Mouse (Mus musculus): ENCODE measurements around the gene Klra6. TPM values are rescaled to one million over a fixed set of nuclear protein-coding genes. Genes with fewer than 3 reads are reported as not detected.
"Not testable (repeated sequence)": the region's sequence is repeated elsewhere in the genome, so short reads cannot be mapped to it uniquely, and the experiment has no call there.

Klra6 gene
- polyA plus RNA-seq (2015; fragmentation: Nextera tagmentation; extraction: Ambion mirVana): not detected in 2 replicates

GRCm38 (mm10) chr6:130026854-130027253 is at the start of gene Klra6:
TSS of gene Klra6 (minus strand) at chr6:130026954.
- no peak for ATAC-seq (ENCODE audit: insufficient number of reproducible peaks, low FRiP score, low TSS enrichment, low read depth)
- Histone ChIP-seq H3K9me3 (replicated peaks) (no peaks in the 10 kb centered on the region), H3K4me1 (no peaks in the 10 kb centered on the region), H3K27ac (replicated peaks) (no peak within 1 kb of the TSS), H3K36me3 (no peaks in the 10 kb centered on the region), H3K9ac (no peak within 1 kb of the TSS), H3K4me3 (replicated peaks) (no peak within 1 kb of the TSS), H3K4me2 (replicated peaks) (no peak within 1 kb of the TSS), H3K27me3 (no peaks in the 10 kb centered on the region)
- 72% methylated on average over 4 of the region's 4 CpGs for WGBS

GRCm38 (mm10) chr6:130067171-130067570 is 40.4 kb upstream of the Klra6 start, which contains the start of gene Klra4:
TSS of gene Klra4 (minus strand) at chr6:130067271.
- H3K27ac ChIP-seq (replicated peaks); H3K36me3 ChIP-seq; H3K9me3 ChIP-seq (replicated peaks); H3K4me1 ChIP-seq; H3K4me2 ChIP-seq (replicated peaks); H3K9ac ChIP-seq; H3K4me3 ChIP-seq (replicated peaks); ATAC-seq (ENCODE audit: insufficient number of reproducible peaks, low FRiP score, low TSS enrichment, low read depth); H3K27me3 ChIP-seq: not testable (repeated sequence)
- 50% methylated on average over 1 of the region's 1 CpGs for WGBS

- WGBS: 75% methylated on average over 5 of the region's 5 CpGs
- no peak for ATAC-seq (ENCODE audit: insufficient number of reproducible peaks, low FRiP score, low TSS enrichment, low read depth)
- H3K4me1 ChIP-seq: no peaks in the 10 kb centered on the region
- H3K36me3 ChIP-seq: no peaks in the 10 kb centered on the region
- H3K4me3 ChIP-seq (replicated peaks): no peak overlapping the region
- no peak overlapping the region for H3K9ac ChIP-seq
- no peak overlapping the region for H3K27ac ChIP-seq (replicated peaks)
- 0 out of 2 replicates have a peak, but pooled peaks cover 6% of the 10 kb centered on the region for H3K9me3 ChIP-seq (replicated peaks)
- no peak overlapping the region for H3K4me2 ChIP-seq (replicated peaks)
- no peaks in the 10 kb centered on the region for H3K27me3 ChIP-seq
Observed at GRCm38 (mm10) chr6:130065196-130065595, 38.4 kb upstream of the Klra6 start.

DNA sequence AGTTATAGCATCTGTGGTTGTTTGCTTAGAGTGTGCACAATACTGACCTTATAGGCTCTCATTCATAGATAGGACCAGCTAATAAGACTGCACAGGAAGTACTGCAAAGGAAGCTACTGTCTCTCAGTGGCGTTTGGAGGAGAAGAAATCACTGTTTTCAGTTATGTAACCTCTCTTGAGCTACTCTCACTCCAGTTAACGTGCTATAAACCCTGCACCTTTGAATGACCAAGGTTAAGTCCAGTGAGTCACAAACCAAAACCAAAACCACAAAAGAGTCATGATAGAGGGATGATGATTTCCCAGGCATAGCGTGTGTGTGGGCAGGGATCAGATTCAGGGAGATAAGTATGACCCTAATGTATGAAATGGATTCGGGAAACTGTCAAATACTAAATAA is 8.4 kb upstream of the Klra6 start:
- H3K9ac ChIP-seq; H3K4me2 ChIP-seq (replicated peaks); H3K36me3 ChIP-seq; H3K27me3 ChIP-seq; H3K27ac ChIP-seq (replicated peaks); H3K4me3 ChIP-seq (replicated peaks); H3K9me3 ChIP-seq (replicated peaks); ATAC-seq (ENCODE audit: insufficient number of reproducible peaks, low FRiP score, low TSS enrichment, low read depth); H3K4me1 ChIP-seq: not testable (repeated sequence)
- 53% methylated on average over 4 of the region's 4 CpGs for WGBS

DNA sequence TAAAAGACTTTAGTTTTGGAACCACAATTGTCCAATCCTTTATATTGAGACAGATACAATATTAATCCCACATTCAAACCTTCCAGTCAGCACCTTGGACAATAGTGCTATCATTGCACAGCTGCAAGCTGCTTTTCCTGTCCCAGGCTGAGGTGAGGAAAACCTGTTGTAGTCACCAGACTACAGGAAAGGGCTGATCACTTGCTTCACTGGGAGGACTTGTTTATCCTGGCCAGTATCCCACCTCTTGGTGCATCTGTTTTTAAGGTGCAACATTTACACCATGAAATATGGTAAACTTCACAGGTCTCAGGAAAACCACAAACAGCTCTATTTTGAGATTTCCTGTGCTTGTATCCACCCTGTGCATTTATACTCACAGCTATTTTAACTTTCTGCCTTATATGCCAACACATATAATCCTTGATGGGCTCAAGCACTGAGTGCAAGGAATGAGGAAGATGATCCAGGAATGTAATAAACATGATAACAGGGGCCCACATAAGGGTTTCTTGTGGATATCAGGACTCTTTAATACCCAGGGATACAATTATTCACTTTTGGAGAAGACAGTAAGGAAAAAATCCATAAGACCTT is 4.8 kb upstream of the Klra6 start:
- not testable (repeated sequence) for H3K4me3 ChIP-seq (replicated peaks); ATAC-seq (ENCODE audit: insufficient number of reproducible peaks, low FRiP score, low TSS enrichment, low read depth)

More for the DNA sequence above, 4.8 kb upstream of the Klra6 start:
- not testable (repeated sequence) for H3K4me2 ChIP-seq (replicated peaks); H3K9ac ChIP-seq; H3K27ac ChIP-seq (replicated peaks); H3K9me3 ChIP-seq (replicated peaks); H3K4me1 ChIP-seq; H3K36me3 ChIP-seq; H3K27me3 ChIP-seq

Other genes with a start within 250 kb of the Klra6 start
- not detected in 2 replicates for gene Gm156, start 242.7 kb downstream of the Klra6 start, polyA plus RNA-seq (2015; fragmentation: Nextera tagmentation; extraction: Ambion mirVana)
- not detected in 2 replicates for gene Gm17631, start 164.3 kb downstream of the Klra6 start, polyA plus RNA-seq (2015; fragmentation: Nextera tagmentation; extraction: Ambion mirVana)
- gene Klra17, start 150.3 kb downstream of the Klra6 start, polyA plus RNA-seq (2015; fragmentation: Nextera tagmentation; extraction: Ambion mirVana): 0.13 and 0.18 TPM in 2 replicates
- gene Klra5, start 109.3 kb downstream of the Klra6 start, polyA plus RNA-seq (2015; fragmentation: Nextera tagmentation; extraction: Ambion mirVana): not detected in 2 replicates
- gene Klra4, start 40.3 kb upstream of the Klra6 start, polyA plus RNA-seq (2015; fragmentation: Nextera tagmentation; extraction: Ambion mirVana): not detected in 2 replicates
- not detected in 2 replicates for gene Klra8, start 102.9 kb upstream of the Klra6 start, polyA plus RNA-seq (2015; fragmentation: Nextera tagmentation; extraction: Ambion mirVana)
- gene Klra9, start 166.2 kb upstream of the Klra6 start, polyA plus RNA-seq (2015; fragmentation: Nextera tagmentation; extraction: Ambion mirVana): not detected in 2 replicates
- not detected in 2 replicates for gene Klra7, start 206.4 kb upstream of the Klra6 start, polyA plus RNA-seq (2015; fragmentation: Nextera tagmentation; extraction: Ambion mirVana)

Data from embryonic facial prominence, embryonic 15.5 days (tissue).